Mouse (Mus musculus) kidney, adult 2 months (tissue): ENCODE measurements at regions not wholly inside any gene's neighbourhood (a gene's known extent, or its start where the extent isn't known, plus 50 kb on each side); places are given as distances from the start of the nearest gene placed in this dataset.

Source experiments
- CTCF ChIP-seq: fragments of 200-500 bp; conservative IDR thresholded peaks from 2 replicates; pipeline ENCODE4 v1.5.1; 2011; ENCODE audit warnings: low read depth, mild to moderate bottlenecking, control low read depth, low read length, moderate library complexity, mixed read lengths; ENCODE audit not compliant: insufficient read depth, insufficient read length
- POLR2A ChIP-seq: fragments of 200-500 bp; IDR thresholded peaks from one replicate; pipeline ENCODE4 v1.6.1; 2011; ENCODE audit warnings: low read depth, low read length, control low read depth

DNA sequence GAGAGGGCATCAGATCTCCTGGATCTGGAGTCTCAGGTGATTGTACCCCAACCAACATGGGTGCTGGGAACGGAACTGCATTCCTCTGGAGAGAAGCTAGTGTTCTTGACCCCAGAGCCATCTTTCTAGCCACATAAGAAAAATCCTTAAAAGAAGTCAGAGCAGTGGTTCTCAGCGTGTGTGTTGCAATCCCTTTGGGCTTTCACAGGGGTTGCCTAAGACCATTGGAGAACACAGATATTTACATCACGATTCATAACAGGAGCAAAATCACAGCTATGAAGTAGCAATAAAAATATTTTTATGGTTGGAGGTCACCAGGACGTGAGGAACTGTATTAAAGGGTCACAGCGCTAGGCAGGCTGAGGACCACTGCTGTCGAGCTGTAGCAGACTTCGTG lies 60.7 kb upstream of the Vangl1 start:
- TF ChIP-seq CTCF (no peak), POLR2A (no peak)
